Mouse (Mus musculus) G1E-ER4 (cell line): ENCODE measurements around the gene Cep55. TPM values are rescaled to one million over a fixed set of nuclear protein-coding genes. Genes with fewer than 3 reads are reported as not detected.

ENCODE experiments used
- GATA1 ChIP-seq: IDR thresholded peaks from one replicate; pipeline ENCODE4 v1.8.0; 2012; ENCODE audit warnings: low read length, inconsistent platforms
- polyA plus RNA-seq: library from polyadenylated mRNA; stranded (reverse); fragments of >175 nt; gene quantifications from 2 replicates; pipeline ENCODE4 v1.2.3, GENCODE M21; 2012

The Cep55 gene
- polyA plus RNA-seq, 1 experiment = 2.4 TPM

GRCm38 (mm10) chr19:38073226-38073625, 18.4 kb downstream of the Cep55 start:
- no peak for TF ChIP-seq GATA1

GRCm38 (mm10) chr19:38075051-38075450, 20.2 kb downstream of the Cep55 start:
- no peak for TF ChIP-seq GATA1

GRCm38 (mm10) chr19:38076251-38076650, 21.4 kb downstream of the Cep55 start:
- TF ChIP-seq GATA1 = no peak

GRCm38 (mm10) chr19:38077851-38078540, 23.2 kb downstream of the Cep55 start:
- no peak for TF ChIP-seq GATA1

- no peak for TF ChIP-seq GATA1
These were observed 26.6 kb downstream of the Cep55 start for GRCm38 (mm10) chr19:38081361-38081760.

GRCm38 (mm10) chr19:38082931-38083525, 28.2 kb downstream of the Cep55 start:
- no peak for TF ChIP-seq GATA1

GRCm38 (mm10) chr19:38085841-38086240, 31.0 kb downstream of the Cep55 start:
- TF ChIP-seq GATA1 = no peak

- TF ChIP-seq GATA1 = no peak
These were observed 32.2 kb downstream of the Cep55 start for GRCm38 (mm10) chr19:38086948-38087551.

- TF ChIP-seq GATA1 = no peak
These were observed 34.5 kb downstream of the Cep55 start for GRCm38 (mm10) chr19:38089358-38089757.

GRCm38 (mm10) chr19:38091512-38091985, 36.7 kb downstream of the Cep55 start:
- no peak for TF ChIP-seq GATA1

GRCm38 (mm10) chr19:38096231-38096630, 41.4 kb downstream of the Cep55 start:
- no peak for TF ChIP-seq GATA1

GRCm38 (mm10) chr19:38096858-38097758, 42.3 kb downstream of the Cep55 start, which contains the start of gene Ffar4:
Ffar4 (plus strand) TSS chr19:38097071.
- TF ChIP-seq GATA1 = no peak

- TF ChIP-seq GATA1 = no peak
These were observed 53.1 kb downstream of the Cep55 start for GRCm38 (mm10) chr19:38107871-38108270.

- TF ChIP-seq GATA1 = no peak
These were observed 54.9 kb downstream of the Cep55 start for GRCm38 (mm10) chr19:38109506-38110242.

- no peak for TF ChIP-seq GATA1
These were observed 56.2 kb downstream of the Cep55 start for GRCm38 (mm10) chr19:38111056-38111455.
